31 mouse cellular contexts compared by ENCODE assay signal in the genomic region with DNA sequence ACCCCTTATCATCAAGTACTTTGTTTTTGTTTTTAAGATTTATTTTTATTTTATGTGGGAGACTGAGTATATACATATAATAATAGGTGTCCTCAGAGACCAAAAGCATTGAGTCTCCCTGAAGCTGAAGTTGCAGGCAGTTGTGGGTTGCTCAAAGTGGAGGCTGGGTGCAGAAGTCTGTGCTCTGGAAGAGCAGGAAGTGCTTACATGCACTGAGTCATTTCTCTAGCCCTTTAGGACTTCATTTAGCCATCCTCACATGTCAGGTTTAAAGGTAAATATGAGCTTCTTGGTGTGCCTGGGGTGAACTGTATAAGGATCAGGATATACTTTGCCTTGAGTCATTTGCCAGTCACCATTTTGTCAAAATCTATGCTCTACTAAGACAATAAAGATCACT.
"Had no signal": no experiment of that assay in that cellular context is flagged by ENCODE, and none has a peak within 500 bp of the region (broad histone marks: within the 10 kb centered on the region; RNA-seq: fewer than 3 reads in every experiment).

No protein-coding gene starts in this region.

- H3K4me3 ChIP-seq: left cerebral cortex, adult 2 months; limb, embryonic 10.5 days; limb, embryonic 12.5 days; limb, embryonic 13.5 days; limb, embryonic 15.5 days; liver, embryonic 12.5 days; liver, embryonic 13.5 days; liver, embryonic 15.5 days; lung, embryonic 15.5 days; megakaryocyte, embryonic 14.5 days; midbrain, embryonic 10.5 days; midbrain, embryonic 12.5 days; midbrain, embryonic 13.5 days; midbrain, embryonic 15.5 days; myocyte had no signal

- DNase-seq: left cerebral cortex, postnatal 4 days; liver; liver, embryonic 13.5 days; liver, postnatal 0 days; lung, adult 18-20 months; lung, adult 2 months; lung, embryonic 14.5 days; lung, postnatal 10 days; lung, postnatal 14 days; lung, postnatal 36 days; lung, postnatal 4 days; midbrain, embryonic 14.5 days had no signal

- H3K27me3 ChIP-seq: limb, embryonic 12.5 days; limb, embryonic 13.5 days; limb, embryonic 15.5 days; lung, embryonic 15.5 days; megakaryocyte, embryonic 14.5 days; midbrain, embryonic 12.5 days; midbrain, embryonic 13.5 days; midbrain, embryonic 15.5 days had no signal

- H3K4me1 ChIP-seq: limb, embryonic 10.5 days; limb, embryonic 12.5 days; limb, embryonic 13.5 days; limb, embryonic 15.5 days; lung, embryonic 15.5 days; midbrain, embryonic 12.5 days; midbrain, embryonic 13.5 days; midbrain, embryonic 15.5 days had no signal

- H3K36me3 ChIP-seq: limb, embryonic 10.5 days; limb, embryonic 12.5 days; limb, embryonic 13.5 days; limb, embryonic 15.5 days; liver, embryonic 12.5 days; liver, embryonic 13.5 days; liver, embryonic 15.5 days; lung, embryonic 15.5 days; midbrain, embryonic 10.5 days; midbrain, embryonic 12.5 days; midbrain, embryonic 13.5 days; midbrain, embryonic 15.5 days had no signal

- H3K27ac ChIP-seq: left cerebral cortex, adult 2 months; limb, embryonic 10.5 days; limb, embryonic 12.5 days; limb, embryonic 13.5 days; limb, embryonic 15.5 days; liver, embryonic 12.5 days; liver, embryonic 13.5 days; liver, embryonic 14.5 days; liver, embryonic 15.5 days; lung, embryonic 15.5 days; macrophage; midbrain, embryonic 10.5 days; midbrain, embryonic 12.5 days; midbrain, embryonic 13.5 days; midbrain, embryonic 15.5 days had no signal

- ATAC-seq: liver, postnatal 0 days; lung, postnatal 0 days; midbrain, embryonic 13.5 days; midbrain, embryonic 15.5 days; midbrain, embryonic 16.5 days had no signal

- H3K4me2 ChIP-seq: limb, embryonic 12.5 days; limb, embryonic 13.5 days; limb, embryonic 15.5 days; liver, embryonic 12.5 days; liver, embryonic 13.5 days; liver, embryonic 15.5 days; lung, embryonic 14.5 days; lung, embryonic 15.5 days; midbrain, embryonic 11.5 days; midbrain, embryonic 12.5 days; midbrain, embryonic 13.5 days; midbrain, embryonic 15.5 days had no signal

- H3K9ac ChIP-seq: limb, embryonic 12.5 days; limb, embryonic 13.5 days; limb, embryonic 15.5 days; liver, embryonic 12.5 days; liver, embryonic 13.5 days; liver, embryonic 14.5 days; liver, embryonic 15.5 days; liver, postnatal 0 days; lung, embryonic 14.5 days; lung, embryonic 15.5 days; midbrain, embryonic 12.5 days; midbrain, embryonic 13.5 days; midbrain, embryonic 15.5 days had no signal

- H3K9me3 ChIP-seq: limb, embryonic 10.5 days; limb, embryonic 12.5 days; limb, embryonic 13.5 days; limb, embryonic 15.5 days; liver, embryonic 12.5 days; liver, embryonic 13.5 days; liver, embryonic 15.5 days; lung, embryonic 15.5 days; megakaryocyte, embryonic 14.5 days; midbrain, embryonic 10.5 days; midbrain, embryonic 12.5 days; midbrain, embryonic 13.5 days; midbrain, embryonic 15.5 days had no signal
